16 mouse cellular contexts compared by ENCODE assay signal in genomic region chr1:136462443-136462842, GRCm38 (mm10). TPM values are rescaled to one million over a fixed set of nuclear protein-coding genes. Genes with fewer than 3 reads are reported as not detected.
DNase-seq lines count a peak whose midpoint lies in the region; ATAC-seq lines count a peak whose summit lies in the region.
"Had no signal": no experiment of that assay in that cellular context is flagged by ENCODE, and none has a peak within 500 bp of the region (broad histone marks: within the 10 kb centered on the region; RNA-seq: fewer than 3 reads in every experiment).

No protein-coding gene starts in this region.

- H3K27me3 ChIP-seq in kidney, embryonic 16.5 days (ENCODE audit: insufficient read depth, low read length): no peaks in the 10 kb centered on the region
- H3K27me3 ChIP-seq: liver, embryonic 12.5 days; Patski had no signal

- peaks cover 7% of the 10 kb centered on the region for H3K4me1 ChIP-seq in kidney, embryonic 16.5 days (ENCODE audit: insufficient read depth, low read length)

- no peaks in the 10 kb centered on the region for H3K9me3 ChIP-seq in kidney, embryonic 16.5 days (ENCODE audit: low read length)
- H3K9me3 ChIP-seq: liver, embryonic 12.5 days; midbrain, embryonic 10.5 days had no signal

- WGBS in kidney, embryonic 16.5 days: 43% methylated on average over 10 of the region's 10 CpGs

- DNase-seq in heart, adult 11 months: peak; percentile 90
- DNase-seq in heart, postnatal 4 days: no peak
- peak; percentile 24 for DNase-seq in right cerebral cortex, adult 18-20 months
- no peak for DNase-seq in right cerebral cortex, postnatal 4 days
- peak; percentile 12 to 66 for DNase-seq in left cerebral cortex, postnatal 25 days (ENCODE audit: low spot score in 2 of 2)
- DNase-seq: cerebellum, adult 2 months; forebrain, postnatal 0 days; kidney, adult 8-10 months had no signal

- no peaks in the 10 kb centered on the region for H3K36me3 ChIP-seq in kidney, embryonic 16.5 days (ENCODE audit: insufficient read depth, low read length)
- H3K36me3 ChIP-seq: midbrain, embryonic 10.5 days had no signal

- no peak for ATAC-seq in kidney, embryonic 16.5 days (ENCODE audit: low FRiP score, low TSS enrichment)
- no peak for ATAC-seq in megakaryocyte, adult 5-6 weeks (ENCODE audit: poor library complexity, severe bottlenecking)
- ATAC-seq: forebrain, postnatal 0 days; hindbrain, embryonic 16.5 days; liver, embryonic 12.5 days; lung, postnatal 0 days; Patski had no signal

- H3K4me2 ChIP-seq in kidney, embryonic 16.5 days (replicated peaks; ENCODE audit: low read depth, low read length): no peak overlapping the region
- H3K4me2 ChIP-seq: liver, embryonic 12.5 days had no signal

- H3K27ac ChIP-seq in kidney, embryonic 16.5 days (ENCODE audit: low read length): no peak overlapping the region
- H3K27ac ChIP-seq: liver, embryonic 12.5 days; midbrain, embryonic 10.5 days had no signal

- H3K9ac ChIP-seq in kidney, embryonic 16.5 days (replicated peaks; ENCODE audit: low read length): no peak overlapping the region
- H3K9ac ChIP-seq: forebrain, postnatal 0 days; liver, embryonic 12.5 days had no signal

- intact Hi-C loops in left cerebral cortex, postnatal 25 days (cut with DNase I): no loop called here

- H3K4me3 ChIP-seq in kidney, embryonic 16.5 days (ENCODE audit: low read length): no peak overlapping the region
- H3K4me3 ChIP-seq: erythroblast, embryonic 14.5 days; liver, embryonic 12.5 days; midbrain, embryonic 10.5 days had no signal

RNA-seq across cellular contexts. Expression of gene Kif14, which starts 3.7 kb away (rescaled TPM):
- 1 to 10 TPM; 7.3 to 7.8 TPM for total RNA-seq in heart, postnatal 4 days (2021)
- total RNA-seq in left cerebral cortex, postnatal 25 days (2021): under 1 TPM; 0.09 to 0.25 TPM
- polyA plus RNA-seq in kidney, embryonic 16.5 days (2015; fragmentation: Nextera tagmentation; extraction: Ambion mirVana): 4.7 and 6.7 TPM in 2 replicates
- 18.7 and 24.0 TPM in 2 replicates for total RNA-seq in megakaryocyte, adult 5-6 weeks (2015)
- 27.8 and 31.4 TPM in 2 replicates for total RNA-seq in megakaryocyte, adult 5-6 weeks (2017)

RNA-seq across cellular contexts. Expression of gene Ddx59, which starts 47.4 kb away (rescaled TPM):
- total RNA-seq in heart, postnatal 4 days (2021): 10 to 100 TPM; 11.9 TPM
- 1 to 10 TPM; 8.5 to 9.1 TPM for total RNA-seq in left cerebral cortex, postnatal 25 days (2021)
- polyA plus RNA-seq in kidney, embryonic 16.5 days (2015; fragmentation: Nextera tagmentation; extraction: Ambion mirVana): 17.8 and 19.9 TPM in 2 replicates
- 6.3 and 9.1 TPM in 2 replicates for total RNA-seq in megakaryocyte, adult 5-6 weeks (2015)
- 10.7 and 12.8 TPM in 2 replicates for total RNA-seq in megakaryocyte, adult 5-6 weeks (2017)

Comparison
In these comparisons a context has a peak if more than half of its experiments do, and no peak if none do; other contexts are left out.
1. DNase-seq: peak in heart, adult 11 months (single experiment), right cerebral cortex, adult 18-20 months (single experiment) and left cerebral cortex, postnatal 25 days (2 of 2); none in heart, postnatal 4 days (single experiment) and right cerebral cortex, postnatal 4 days (single experiment).
2. RNA of gene Kif14, which starts 3.7 kb away (total RNA-seq): 18.7 to 31.4 TPM in megakaryocyte, adult 5-6 weeks and 7.3 to 7.8 TPM in heart, postnatal 4 days; 0.09 to 0.25 TPM in left cerebral cortex, postnatal 25 days; every median in the first group is over 4 times any median in the second.